Mouse (Mus musculus) layer of hippocampus, adult 18-20 months (tissue): ENCODE results near the gene Kcnh7. TPM values are rescaled to one million over a fixed set of nuclear protein-coding genes. Genes with fewer than 3 reads are reported as not detected.

ENCODE experiments used
- DNase-seq, 2 experiments: peaks; one replicate each; pipeline ENCODE4 v3.0.0; 2022; ENCODE audit warnings: low spot score in 2 of 2
- long read RNA-seq: library from polyadenylated mRNA; stranded (forward); transcript quantifications from one replicate; pipeline ENCODE4 v2.0.0, GENCODE M21; 2021
- total RNA-seq, 2 experiments: library from RNA; stranded (reverse); gene quantifications; 2 replicates each; pipeline ENCODE4 v1.2.3; 2021

Kcnh7 gene
- 10 to 100 TPM; 31.3 to 35.0 TPM for total RNA-seq
- long read RNA-seq, partial matches to known transcripts, result 0 of 3 reads
- long read RNA-seq, other reads (novel, unspliced or antisense), result 3 of 3 reads

DNA sequence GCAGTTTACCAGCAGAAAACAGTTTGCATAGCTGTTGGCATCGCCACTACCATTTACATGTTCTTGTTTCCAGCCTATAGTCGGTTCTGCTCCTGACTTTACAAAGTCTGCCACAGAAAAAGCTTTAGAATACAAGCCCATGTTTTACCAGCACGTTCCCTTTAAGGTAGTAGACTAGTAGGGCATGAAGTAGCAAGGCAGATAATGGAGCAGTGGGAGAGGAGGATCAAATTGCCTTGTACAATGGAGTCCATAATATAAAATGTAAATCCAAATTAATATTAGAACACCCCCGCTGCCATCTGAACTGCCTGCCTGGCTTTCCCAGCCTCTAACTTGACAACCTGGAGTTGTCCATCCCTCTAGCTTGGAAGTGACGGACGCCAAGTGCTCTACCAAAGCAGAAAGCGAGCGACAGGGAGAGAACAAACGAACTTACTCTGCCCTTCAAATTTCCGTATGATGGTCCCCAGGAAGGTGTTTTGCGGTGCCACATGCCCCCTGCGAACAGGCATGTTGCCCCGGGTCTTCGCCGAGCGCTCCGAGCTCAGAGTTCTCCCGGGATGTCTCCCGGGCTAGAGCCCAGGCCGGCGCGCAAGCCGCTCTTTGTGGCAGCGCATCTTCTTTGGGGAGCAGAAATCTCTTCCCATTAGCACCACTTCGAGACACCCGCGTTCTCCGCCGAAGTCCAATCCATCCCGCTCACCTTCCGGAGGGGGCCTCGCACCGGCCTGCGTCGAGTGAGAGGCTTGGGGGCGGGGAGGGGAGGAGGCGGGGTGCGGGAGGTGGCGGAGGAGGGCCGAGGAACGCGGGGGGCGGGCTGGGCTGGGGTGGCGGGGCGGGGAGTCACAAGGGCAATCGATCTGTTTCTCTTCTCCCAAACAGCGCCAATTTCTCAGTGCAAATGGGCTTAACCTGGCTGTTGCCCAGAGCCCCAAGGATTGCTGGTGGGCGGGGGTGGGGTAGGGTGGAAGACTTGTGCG lies at the start of gene Kcnh7:
Gene Kcnh7 (minus strand): TSS at position 725 of the 983 bp plus-strand sequence.
- DNase-seq, result peak; percentile 17 to 50

DNA sequence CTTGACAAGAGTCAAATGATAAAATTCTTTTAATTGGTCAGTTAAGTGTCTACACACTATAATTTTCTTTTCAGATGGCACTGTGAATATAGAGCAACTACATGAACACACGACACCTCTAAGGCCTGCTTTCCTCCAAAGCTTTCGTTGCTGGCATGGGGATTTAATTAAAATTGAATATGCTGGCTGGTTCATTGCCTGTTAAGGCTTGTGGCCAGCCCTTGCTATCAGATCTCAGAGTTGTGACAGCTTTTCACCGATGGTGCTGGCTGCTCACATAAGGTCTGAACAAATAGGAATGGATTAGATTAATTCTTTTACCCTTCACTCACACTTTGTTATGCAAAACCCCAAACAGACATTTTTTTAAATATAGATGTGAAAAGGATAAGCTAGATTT lies 23.3 kb upstream of the Kcnh7 start:
- no peak for DNase-seq

- no peak for DNase-seq
These were observed 1.9 kb upstream of the Kcnh7 start for GRCm38 (mm10) chr2:63186014-63186413.

DNA sequence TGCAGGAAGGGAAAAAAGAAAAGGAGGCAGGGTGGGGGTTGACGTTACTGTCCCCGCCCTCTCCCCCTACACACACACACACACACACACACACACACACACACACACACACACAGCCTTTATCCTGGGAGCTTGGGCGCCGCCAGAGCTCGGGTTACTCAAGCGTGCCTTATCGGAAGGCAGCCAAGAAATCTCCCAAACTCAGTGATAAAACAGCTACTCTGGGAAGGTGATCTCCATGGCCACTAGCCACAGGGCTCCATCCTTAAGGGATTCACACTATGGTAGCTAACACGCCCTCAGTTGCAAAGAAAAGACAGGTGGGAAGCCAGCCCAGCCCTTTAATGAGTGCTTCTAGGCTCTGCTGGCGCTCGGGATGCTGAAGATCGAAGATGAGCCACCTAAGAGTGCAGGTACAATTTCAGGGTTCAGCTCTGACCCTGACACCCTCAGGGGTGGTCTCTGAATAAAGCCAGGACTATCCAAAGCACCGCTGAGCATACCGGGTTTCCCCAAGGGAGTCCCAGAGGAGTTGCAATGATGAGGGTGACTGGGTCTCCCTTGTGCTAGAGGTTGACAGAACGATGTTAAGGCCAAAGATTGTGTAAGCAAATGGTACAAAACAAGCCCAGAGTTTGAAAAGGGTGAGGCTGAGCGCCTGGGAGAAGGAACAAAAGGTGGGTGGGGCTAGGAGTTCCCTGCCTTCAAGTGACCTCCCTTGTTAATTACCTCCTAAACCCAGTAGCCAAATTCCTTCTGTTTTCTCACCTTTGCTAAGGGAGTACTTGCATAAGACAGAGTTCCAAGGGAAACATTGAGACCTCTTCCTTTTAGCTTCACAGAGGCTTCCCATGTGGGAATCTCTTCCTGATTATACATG lies 704 bp upstream of the Kcnh7 start:
- DNase-seq, result peak; percentile 8 to 50

DNA sequence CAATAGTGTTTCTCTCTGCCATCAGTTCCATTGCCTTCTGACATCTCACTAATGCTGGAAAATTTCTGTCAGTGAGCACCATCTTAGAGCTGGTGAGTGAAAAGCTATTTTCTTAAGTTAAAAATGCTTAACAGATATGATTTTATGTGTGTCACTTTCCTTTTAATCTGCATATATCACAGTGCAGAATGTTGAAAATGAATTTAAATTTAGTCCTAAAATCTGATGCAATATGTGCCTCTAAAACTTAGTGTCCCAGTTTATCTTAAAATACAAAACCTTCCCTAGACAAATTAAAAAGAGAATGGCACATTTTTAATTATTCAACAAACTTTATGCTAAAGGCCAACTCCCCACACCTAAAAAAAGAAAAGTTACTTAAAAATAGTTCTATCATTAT lies 30.4 kb downstream of the Kcnh7 start:
- no peak for DNase-seq

GRCm38 (mm10) chr2:63127762-63128516 lies 56.1 kb downstream of the Kcnh7 start:
- no peak for DNase-seq

DNA sequence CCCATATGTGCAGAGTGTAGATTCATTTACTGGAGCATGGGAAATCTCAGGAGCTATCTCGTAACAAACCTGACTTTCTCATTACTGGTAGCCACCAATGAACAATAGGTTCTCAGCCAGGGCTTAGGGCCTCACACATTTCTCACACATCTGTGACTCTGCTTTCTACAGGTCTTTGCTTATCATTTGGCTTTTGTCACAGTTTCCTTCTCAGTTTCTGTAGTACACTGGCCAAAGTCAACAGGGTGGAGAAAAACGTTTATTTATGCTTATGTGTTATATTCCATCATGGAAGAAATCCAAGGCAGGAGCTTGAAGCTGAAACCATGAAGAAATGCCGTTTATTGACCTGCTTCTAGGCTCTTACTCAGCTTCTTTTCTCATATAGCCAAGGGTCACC lies 63.8 kb downstream of the Kcnh7 start:
- DNase-seq, result no peak

DNA sequence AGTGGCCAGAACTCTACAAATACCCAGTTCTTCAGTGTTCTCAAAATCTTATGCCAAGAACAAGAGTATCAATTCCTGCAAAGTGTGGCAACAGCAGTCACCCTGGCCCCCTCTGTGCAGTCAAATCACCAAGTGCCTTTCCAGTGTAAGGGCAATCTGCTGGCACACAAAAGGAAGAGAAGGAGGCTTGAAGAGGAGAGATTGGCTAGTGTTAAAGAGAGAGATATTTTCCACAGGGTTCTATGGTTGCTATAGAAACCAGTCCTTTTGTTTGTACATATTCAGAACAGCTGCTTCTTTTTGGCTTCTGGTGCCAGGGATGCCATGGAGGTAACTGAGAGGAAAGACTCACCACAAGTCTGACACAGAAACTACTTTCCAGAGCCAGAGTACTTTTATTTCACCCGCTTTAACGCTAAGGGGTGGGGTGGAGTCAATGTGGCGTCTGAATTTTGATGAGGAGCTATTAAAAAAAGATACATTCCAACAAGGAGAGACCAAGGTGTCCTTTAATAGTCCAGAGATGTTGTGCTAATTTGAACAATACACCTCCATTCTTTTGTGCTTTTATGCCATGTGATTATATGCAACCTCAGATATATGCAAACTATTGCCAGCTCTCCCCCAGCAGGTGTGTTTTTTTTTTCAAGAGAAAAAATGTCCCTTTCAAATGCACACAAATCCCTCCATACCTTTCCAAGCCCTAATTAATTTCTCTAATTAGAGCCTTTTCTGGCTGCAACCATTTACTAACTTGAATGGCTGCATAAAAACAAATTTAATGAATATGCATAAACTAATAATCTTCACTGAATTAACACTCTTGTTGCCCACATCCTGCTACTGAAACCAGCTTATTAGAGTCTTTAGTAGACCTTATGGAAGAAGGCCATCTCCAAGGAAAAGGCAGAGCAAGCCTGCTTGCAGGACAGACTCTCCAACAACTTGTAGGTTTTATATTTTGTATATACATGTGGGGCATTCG lies 66.6 kb downstream of the Kcnh7 start:
- peak in 1 of 2 experiments; percentile 13 for DNase-seq

- no peak for DNase-seq
These were observed 78.1 kb downstream of the Kcnh7 start for GRCm38 (mm10) chr2:63105971-63106370.

DNA sequence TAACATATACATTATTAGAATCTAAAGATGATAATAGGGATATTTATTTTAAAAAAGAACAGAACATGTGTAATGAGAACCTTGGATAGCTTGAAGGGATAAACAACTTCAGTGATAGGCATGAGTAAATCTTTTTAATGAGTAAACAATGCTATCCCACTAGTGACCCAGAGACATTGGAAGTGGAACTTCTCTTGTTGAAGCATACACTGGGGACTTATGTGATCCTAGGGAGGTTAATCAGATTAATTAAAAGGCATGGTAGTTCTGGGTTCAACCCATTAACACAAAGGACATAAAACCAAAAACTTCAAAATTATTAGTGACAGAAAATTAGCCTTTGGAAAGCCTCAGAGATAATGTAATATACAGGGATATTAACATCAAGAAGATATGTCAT lies 84.4 kb downstream of the Kcnh7 start:
- no peak for DNase-seq

DNA sequence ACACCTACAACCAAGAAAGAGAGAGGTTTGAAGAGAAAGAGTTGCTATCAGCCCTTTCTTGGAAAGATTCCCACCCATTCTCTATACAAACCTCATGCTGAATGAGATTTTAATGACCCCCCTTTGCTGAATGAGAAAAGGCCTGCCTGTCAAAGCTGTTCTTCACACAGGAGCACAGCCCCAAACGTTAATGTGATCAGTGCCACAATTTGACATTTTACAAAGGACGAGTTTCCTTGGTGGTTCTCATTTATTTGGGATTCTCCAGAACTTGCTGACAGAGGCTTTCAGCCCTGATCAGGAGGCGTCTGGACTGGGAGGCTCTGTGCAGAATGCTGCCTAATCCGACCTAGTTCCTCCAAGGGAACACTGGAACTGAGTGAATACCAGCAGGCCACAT lies 92.3 kb downstream of the Kcnh7 start:
- no peak for DNase-seq

GRCm38 (mm10) chr2:63090447-63090846 lies 93.6 kb downstream of the Kcnh7 start:
- DNase-seq, result no peak

- DNase-seq, result peak in 1 of 2 experiments; percentile 41
These were observed 125.7 kb downstream of the Kcnh7 start for GRCm38 (mm10) chr2:63058386-63058785.

GRCm38 (mm10) chr2:63049884-63050283 lies 134.2 kb downstream of the Kcnh7 start:
- no peak for DNase-seq

DNA sequence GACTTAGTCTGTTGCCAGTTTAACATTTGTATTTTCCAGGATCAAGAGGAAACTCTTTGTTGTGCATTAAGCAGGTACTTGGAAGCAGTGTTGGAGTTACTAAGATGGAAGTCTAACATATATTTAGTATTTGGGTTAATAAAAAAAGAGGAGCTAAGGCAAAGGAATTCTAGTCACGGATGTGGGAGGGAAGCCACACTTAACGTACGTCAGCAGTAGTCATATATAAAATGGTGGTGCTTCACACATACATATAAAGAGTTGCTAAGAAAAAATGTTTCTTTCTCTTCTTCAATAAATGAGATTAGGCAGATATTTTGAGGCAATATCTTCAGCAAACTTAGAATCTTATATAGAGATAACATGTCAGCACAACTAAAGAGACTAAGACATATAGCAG lies 144.4 kb downstream of the Kcnh7 start:
- DNase-seq, result no peak

DNA sequence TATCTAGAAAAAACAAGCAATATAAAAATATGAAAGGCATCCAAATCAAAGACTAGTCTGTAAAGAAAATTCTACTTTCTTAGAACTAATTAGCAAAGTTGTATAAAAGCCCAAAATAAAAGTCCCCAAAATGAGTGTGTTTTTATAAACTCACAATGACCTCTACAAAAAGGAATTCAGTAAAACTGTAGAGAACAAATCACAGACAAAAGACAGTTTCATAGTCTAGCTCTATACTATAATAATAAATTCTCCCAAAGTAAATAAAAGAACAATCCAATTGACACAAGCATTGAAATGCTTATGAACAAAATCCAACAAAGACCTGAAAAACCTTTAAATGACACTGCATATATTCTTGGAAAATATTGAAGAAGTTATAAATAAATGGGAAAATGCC lies 169.2 kb downstream of the Kcnh7 start:
- no peak for DNase-seq

DNA sequence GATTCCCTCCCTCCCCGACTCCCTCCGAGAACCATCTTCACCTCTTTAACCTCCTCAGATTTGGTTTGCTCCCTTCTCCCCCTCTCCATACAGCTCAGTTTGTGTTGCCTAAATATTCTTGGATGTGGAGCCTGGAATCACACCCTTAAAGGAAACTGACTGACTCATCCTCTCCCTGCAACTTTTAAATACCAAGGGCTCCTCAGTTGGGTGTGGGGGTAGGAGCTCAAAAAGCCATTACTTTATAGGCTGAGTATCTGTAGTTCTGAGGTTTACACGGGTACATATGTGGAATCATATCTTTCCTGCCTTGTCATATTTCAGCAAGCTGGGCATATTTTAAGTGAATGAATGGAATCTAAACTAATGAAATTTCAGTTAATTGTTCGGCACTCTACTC lies 174.9 kb downstream of the Kcnh7 start:
- DNase-seq, result no peak

DNA sequence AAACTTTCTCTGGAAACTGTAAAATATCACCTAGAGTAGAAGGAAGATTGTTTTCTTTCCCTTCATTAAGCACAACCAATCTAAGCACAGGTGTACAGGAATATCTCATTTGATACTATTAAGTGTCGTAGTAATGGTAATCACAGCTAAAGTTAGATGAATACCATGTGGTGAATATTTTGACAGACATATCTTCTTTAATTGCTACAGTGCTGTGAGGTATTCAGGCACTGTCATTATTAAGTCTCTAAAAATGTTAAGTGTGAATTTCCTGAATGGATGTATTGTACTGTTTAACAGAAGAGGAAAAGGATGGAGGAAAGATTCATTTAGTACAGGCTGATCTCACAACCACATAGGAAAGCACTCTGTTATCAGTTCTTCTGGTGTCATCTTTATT lies 181.3 kb downstream of the Kcnh7 start:
- no peak for DNase-seq

DNA sequence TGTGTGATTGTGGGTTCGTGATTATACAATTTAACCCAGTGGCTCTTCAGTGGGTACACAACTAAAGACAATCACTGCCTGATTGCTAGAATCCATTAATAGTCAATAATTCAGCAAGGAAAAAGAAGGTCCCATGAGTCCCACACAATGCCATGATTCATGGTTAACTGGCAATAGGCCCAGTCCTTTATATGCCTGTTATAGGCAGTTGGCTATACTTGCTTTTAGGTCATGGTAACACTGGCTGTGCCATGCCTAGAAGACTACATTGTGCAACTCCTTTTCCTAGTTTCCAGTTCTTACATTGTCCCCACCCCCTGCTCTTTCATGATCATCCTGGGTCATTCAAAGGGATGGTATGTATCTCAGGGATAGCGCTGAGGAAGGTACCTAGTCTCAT lies 186.4 kb downstream of the Kcnh7 start:
- no peak for DNase-seq

- DNase-seq, result no peak
These were observed 195.5 kb downstream of the Kcnh7 start for GRCm38 (mm10) chr2:62988616-62989015.
